Mouse (Mus musculus) heart, postnatal 0 days (tissue): ENCODE measurements around the gene Magi2.

Source experiments
- CTCF ChIP-seq: IDR thresholded peaks from 2 replicates; pipeline ENCODE4 v1.5.1; 2016; ENCODE audit warnings: antibody characterized with exemption, control low read depth, low read depth
- EP300 ChIP-seq: IDR thresholded peaks from 2 replicates; pipeline ENCODE4 v1.6.1; 2016; ENCODE audit warnings: antibody characterized with exemption, low read depth

DNA sequence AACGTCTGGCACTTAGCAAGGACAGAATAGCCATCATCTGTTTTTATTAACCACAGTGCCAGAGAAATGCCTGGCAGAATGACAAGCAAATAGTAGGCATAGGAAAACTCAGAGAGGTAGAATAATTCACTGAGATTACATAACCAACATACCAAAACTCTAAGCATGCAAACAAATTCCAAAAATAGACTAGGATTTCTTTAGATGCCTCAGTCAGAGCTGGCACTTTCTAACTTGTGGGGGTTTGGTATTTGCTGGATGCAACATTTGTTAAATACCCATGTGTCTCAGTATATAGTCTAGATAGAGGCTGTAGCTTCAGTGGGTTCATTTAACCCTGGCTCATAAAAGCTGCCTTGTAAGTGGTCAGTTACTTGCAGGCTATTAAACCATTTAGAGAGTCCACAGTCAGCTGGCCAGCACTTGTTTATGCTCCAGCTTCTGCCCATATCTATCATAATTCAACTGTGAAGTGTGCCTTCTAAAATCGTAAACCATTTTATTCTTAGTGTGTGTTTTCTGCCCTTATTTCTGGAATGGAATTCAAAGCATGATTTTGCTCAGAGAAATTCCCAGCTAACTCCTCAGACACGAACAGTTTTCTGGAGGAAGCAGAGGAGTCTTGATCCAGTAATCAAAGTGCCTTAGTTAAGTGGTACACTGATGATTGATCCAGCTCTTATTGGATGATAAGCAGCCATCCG, 1219.8 kb downstream of the Magi2 start:
- TF ChIP-seq EP300 (no peak), CTCF (no peak)
